Mouse (Mus musculus) urinary bladder, postnatal 10 days (tissue): Measurements from ENCODE around the gene Gnat2.
A peak's percentile ranks its signal among the peaks of the same experiment; 100 is the strongest.

Experiments
- DNase-seq: peaks from one replicate; pipeline ENCODE4 v3.0.0; 2022; ENCODE audit warnings: low spot score

Gene Gnat2

GRCm38 (mm10) chr3:108117465-108117864 is 24.9 kb downstream of the Gnat2 start:
- DNase-seq: no peak

GRCm38 (mm10) chr3:108121101-108121500 is 28.5 kb downstream of the Gnat2 start:
- no peak for DNase-seq

GRCm38 (mm10) chr3:108123242-108123641 is 30.7 kb downstream of the Gnat2 start:
- DNase-seq: no peak

- DNase-seq: no peak
Measured at GRCm38 (mm10) chr3:108124131-108124530, 31.5 kb downstream of the Gnat2 start.

GRCm38 (mm10) chr3:108126327-108126726 is 33.7 kb downstream of the Gnat2 start:
- no peak for DNase-seq

- no peak for DNase-seq
Measured at GRCm38 (mm10) chr3:108128520-108128919, 35.9 kb downstream of the Gnat2 start.

- DNase-seq: no peak
Measured at GRCm38 (mm10) chr3:108129367-108129766, 36.8 kb downstream of the Gnat2 start.

- no peak for DNase-seq
Measured at GRCm38 (mm10) chr3:108129804-108130203, 37.2 kb downstream of the Gnat2 start.

- no peak for DNase-seq
Measured at GRCm38 (mm10) chr3:108131216-108131615, 38.6 kb downstream of the Gnat2 start.

- no peak for DNase-seq
Measured at GRCm38 (mm10) chr3:108131821-108132220, 39.2 kb downstream of the Gnat2 start.

GRCm38 (mm10) chr3:108132484-108132883 is 39.9 kb downstream of the Gnat2 start:
- no peak for DNase-seq

GRCm38 (mm10) chr3:108134701-108135100 is 42.1 kb downstream of the Gnat2 start:
- DNase-seq: no peak

- DNase-seq: no peak
Measured at GRCm38 (mm10) chr3:108139113-108139512, 46.5 kb downstream of the Gnat2 start.

GRCm38 (mm10) chr3:108140786-108141185 is 48.2 kb downstream of the Gnat2 start:
- DNase-seq: no peak

GRCm38 (mm10) chr3:108145534-108146445 is 53.2 kb downstream of the Gnat2 start, which contains the start of gene Gnai3:
Gnai3 (minus strand) TSS chr3:108146146.
- peak; percentile 66 for DNase-seq

GRCm38 (mm10) chr3:108146671-108147070 is 54.1 kb downstream of the Gnat2 start:
- DNase-seq: no peak

- peak; percentile 57 for DNase-seq
Measured at GRCm38 (mm10) chr3:108147386-108148235, 55.0 kb downstream of the Gnat2 start.
